Mouse (Mus musculus): ENCODE data around the gene Olfm1. TPM values are rescaled to one million over a fixed set of nuclear protein-coding genes. Genes with fewer than 3 reads are reported as not detected.

The Olfm1 gene
- polyA plus RNA-seq, 1 experiment: 2.1 TPM

DNA sequence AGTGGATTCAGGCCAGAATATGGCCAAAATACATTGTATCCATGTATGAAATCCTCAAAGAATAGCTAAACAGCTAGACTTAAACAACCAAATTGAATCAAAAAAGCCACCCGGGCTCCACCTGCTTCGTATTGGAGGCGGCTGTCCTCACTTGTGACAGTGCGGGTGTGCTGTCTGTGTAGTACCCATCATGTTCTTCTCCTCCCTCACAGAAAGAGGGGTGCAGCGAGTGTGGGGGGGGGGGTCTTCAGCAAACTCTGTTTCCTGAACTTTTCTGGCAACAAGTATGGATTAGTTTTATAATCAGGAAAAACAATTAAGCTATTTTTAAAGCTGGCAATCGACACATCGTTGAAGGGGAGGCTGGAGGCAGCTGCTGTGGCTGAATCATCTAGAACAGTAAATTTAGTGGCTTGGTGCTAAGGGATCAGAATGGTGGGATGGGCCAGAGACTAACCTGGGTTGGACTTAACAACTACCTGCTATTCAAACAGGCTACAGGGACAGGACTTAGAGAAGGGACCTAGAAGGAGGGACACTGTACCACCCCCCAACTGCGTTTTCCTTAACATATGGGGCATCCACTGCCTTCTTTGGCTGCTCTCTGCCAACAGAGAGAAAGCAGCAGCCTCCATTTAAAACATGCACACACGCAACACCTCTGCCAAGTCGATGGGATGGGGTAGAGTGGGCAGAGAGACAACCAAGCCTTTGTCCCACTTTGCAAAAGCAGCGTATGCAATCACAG lies 79.6 kb downstream of the Olfm1 start:
- no peaks in the 10 kb centered on the region for H3K36me3 ChIP-seq (ENCODE audit: control insufficient read depth, insufficient read depth, low read length)
- no peaks in the 10 kb centered on the region for H3K4me1 ChIP-seq (ENCODE audit: control insufficient read depth, insufficient read depth, low read length)
- H3K4me3 ChIP-seq (ENCODE audit: control insufficient read depth, low read depth, low read length): no peak overlapping the region
- no peaks in the 10 kb centered on the region for H3K27me3 ChIP-seq (ENCODE audit: control insufficient read depth, insufficient read depth, low read length)
- H3K27ac ChIP-seq (ENCODE audit: control insufficient read depth, insufficient read depth, low read depth, low read length): no peak overlapping the region
- TF ChIP-seq POLR2A (IDR thresholded peaks at IDR 0.05; ENCODE audit: control insufficient read depth, low read depth, low read length): no peak

DNA sequence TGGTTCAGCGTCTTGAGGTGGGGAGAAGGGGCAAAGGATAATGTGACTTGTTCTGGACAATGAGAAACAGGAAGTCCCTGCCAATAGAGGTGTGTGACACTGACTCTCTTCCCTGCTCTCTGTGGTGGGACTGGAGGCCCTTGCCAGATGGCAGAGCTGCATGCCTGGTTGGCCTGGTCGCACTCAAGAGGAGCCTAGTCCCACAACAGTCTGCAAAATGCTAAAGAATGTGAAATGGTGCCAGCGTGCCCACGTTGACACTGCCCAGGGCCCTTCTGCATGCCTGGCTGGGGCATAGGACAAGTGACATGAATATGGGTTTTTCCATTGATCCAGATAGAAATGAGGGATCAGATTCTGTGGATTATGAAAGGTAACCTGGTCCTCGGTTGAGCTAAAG lies 81.2 kb downstream of the Olfm1 start:
- Histone ChIP-seq H3K4me3 (ENCODE audit: control insufficient read depth, low read depth, low read length) (no peak overlapping the region), H3K27me3 (ENCODE audit: control insufficient read depth, insufficient read depth, low read length) (no peaks in the 10 kb centered on the region), H3K27ac (ENCODE audit: control insufficient read depth, insufficient read depth, low read depth, low read length) (no peak overlapping the region), H3K4me1 (ENCODE audit: control insufficient read depth, insufficient read depth, low read length) (no peaks in the 10 kb centered on the region), H3K36me3 (ENCODE audit: control insufficient read depth, insufficient read depth, low read length) (no peaks in the 10 kb centered on the region)
- TF ChIP-seq POLR2A (IDR thresholded peaks at IDR 0.05; ENCODE audit: control insufficient read depth, low read depth, low read length) (no peak), CTCF (IDR thresholded peaks at IDR 0.05; ENCODE audit: control insufficient read depth, insufficient read depth, insufficient replicate concordance, low read depth, low read length) (no peak)

DNA sequence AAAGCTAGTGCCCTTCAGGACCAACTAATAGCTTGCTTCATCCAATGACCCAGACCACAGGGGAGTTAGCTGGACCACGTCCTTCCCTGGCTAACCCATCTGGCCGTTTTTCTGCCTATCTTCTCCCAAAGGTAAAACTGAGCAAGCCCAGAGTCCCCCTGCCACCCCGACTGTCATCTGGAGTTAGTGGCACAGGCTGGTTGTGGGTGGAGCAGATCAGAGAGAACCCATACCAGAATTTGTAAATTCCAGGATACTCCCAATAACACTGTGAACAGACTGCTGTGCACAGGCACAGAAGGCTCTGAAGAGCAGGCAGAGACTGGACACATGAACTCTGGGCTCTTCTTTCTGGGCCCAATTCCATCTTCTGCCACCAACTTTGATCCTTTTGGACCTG lies 82.6 kb downstream of the Olfm1 start:
- no peaks in the 10 kb centered on the region for H3K4me1 ChIP-seq (ENCODE audit: control insufficient read depth, insufficient read depth, low read length)
- H3K4me3 ChIP-seq (ENCODE audit: control insufficient read depth, low read depth, low read length): no peak overlapping the region
- no peaks in the 10 kb centered on the region for H3K36me3 ChIP-seq (ENCODE audit: control insufficient read depth, insufficient read depth, low read length)
- no peak overlapping the region for H3K27ac ChIP-seq (ENCODE audit: control insufficient read depth, insufficient read depth, low read depth, low read length)
- TF ChIP-seq POLR2A (IDR thresholded peaks at IDR 0.05; ENCODE audit: control insufficient read depth, low read depth, low read length): no peak
- TF ChIP-seq CTCF (IDR thresholded peaks at IDR 0.05; ENCODE audit: control insufficient read depth, insufficient read depth, insufficient replicate concordance, low read depth, low read length): no peak
- no peaks in the 10 kb centered on the region for H3K27me3 ChIP-seq (ENCODE audit: control insufficient read depth, insufficient read depth, low read length)

DNA sequence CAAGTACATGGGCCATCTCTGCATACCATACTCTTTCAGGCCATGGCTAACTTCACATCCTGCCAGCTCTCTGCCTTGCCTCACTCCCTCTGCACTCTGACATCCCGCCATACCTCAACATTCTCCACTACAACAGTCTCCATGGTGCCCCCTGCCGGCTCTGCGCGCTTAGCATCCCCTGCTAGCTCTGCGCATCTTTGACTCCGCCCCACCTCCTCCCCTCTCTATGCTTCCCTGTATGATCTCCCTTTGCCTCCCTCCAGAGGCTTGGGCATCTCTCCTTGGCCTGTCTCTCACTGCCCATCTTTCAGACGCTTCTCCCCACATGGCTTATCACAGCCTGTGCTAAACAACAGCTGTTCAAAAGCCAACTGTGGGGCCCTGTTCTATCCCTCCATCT lies 85.4 kb downstream of the Olfm1 start:
- Histone ChIP-seq H3K4me3 (ENCODE audit: control insufficient read depth, low read depth, low read length) (no peak overlapping the region), H3K4me1 (ENCODE audit: control insufficient read depth, insufficient read depth, low read length) (no peaks in the 10 kb centered on the region), H3K27me3 (ENCODE audit: control insufficient read depth, insufficient read depth, low read length) (no peaks in the 10 kb centered on the region), H3K36me3 (ENCODE audit: control insufficient read depth, insufficient read depth, low read length) (no peaks in the 10 kb centered on the region), H3K27ac (ENCODE audit: control insufficient read depth, insufficient read depth, low read depth, low read length) (no peak overlapping the region)
- TF ChIP-seq POLR2A (IDR thresholded peaks at IDR 0.05; ENCODE audit: control insufficient read depth, low read depth, low read length): no peak
- TF ChIP-seq CTCF (IDR thresholded peaks at IDR 0.05; ENCODE audit: control insufficient read depth, insufficient read depth, insufficient replicate concordance, low read depth, low read length): peak; percentile 64; the same call in 1 of the 2 replicates

- H3K27ac ChIP-seq (ENCODE audit: control insufficient read depth, insufficient read depth, low read depth, low read length): no peak overlapping the region
- no peaks in the 10 kb centered on the region for H3K4me1 ChIP-seq (ENCODE audit: control insufficient read depth, insufficient read depth, low read length)
- TF ChIP-seq POLR2A (IDR thresholded peaks at IDR 0.05; ENCODE audit: control insufficient read depth, low read depth, low read length) (no peak), CTCF (IDR thresholded peaks at IDR 0.05; ENCODE audit: control insufficient read depth, insufficient read depth, insufficient replicate concordance, low read depth, low read length) (no peak)
Measured at GRCm38 (mm10) chr2:28278853-28279252, 86.1 kb downstream of the Olfm1 start.

More at GRCm38 (mm10) chr2:28278853-28279252, 86.1 kb downstream of the Olfm1 start:
- Histone ChIP-seq H3K27me3 (ENCODE audit: control insufficient read depth, insufficient read depth, low read length) (no peaks in the 10 kb centered on the region), H3K36me3 (ENCODE audit: control insufficient read depth, insufficient read depth, low read length) (no peaks in the 10 kb centered on the region), H3K4me3 (ENCODE audit: control insufficient read depth, low read depth, low read length) (no peak overlapping the region)

Other genes starting within 250 kb of the Olfm1 start
- not detected in 2 replicates for gene Fcnb, start 108.1 kb upstream of the Olfm1 start, polyA plus RNA-seq (2012; rRNA removed)